Mouse (Mus musculus) myocyte (in vitro differentiated cells): Measurements from ENCODE around the gene Rcor3. TPM values are rescaled to one million over a fixed set of nuclear protein-coding genes. Genes with fewer than 3 reads are reported as not detected.

Experiments used
- H3K27me3 ChIP-seq: one replicate; pipeline ENCODE4 v1.6.1; 2011; ENCODE audit not compliant: control insufficient read depth, insufficient read depth, insufficient read length
- H3K36me3 ChIP-seq: one replicate; pipeline ENCODE4 v1.6.1; 2011; ENCODE audit not compliant: control insufficient read depth, insufficient read depth
- H3K4me2 ChIP-seq: one replicate; pipeline ENCODE4 v1.6.1; 2011; ENCODE audit warnings: low read depth, control low read depth
- H3K4me3 ChIP-seq: one replicate; pipeline ENCODE4 v1.5.1; 2011; ENCODE audit warnings: mild to moderate bottlenecking, control low read depth, moderate library complexity
- H3K79me2 ChIP-seq: one replicate; pipeline ENCODE4 v1.6.1; 2011; ENCODE audit not compliant: control insufficient read depth, insufficient read depth
- H3ac ChIP-seq: one replicate; pipeline ENCODE4 v1.6.1; 2011; ENCODE audit not compliant: control insufficient read depth, insufficient read length
- CEBPB ChIP-seq: IDR thresholded peaks from 2 replicates; pipeline ENCODE4 v1.6.1; 2011; ENCODE audit warnings: mild to moderate bottlenecking, moderate library complexity; ENCODE audit not compliant: poor library complexity, insufficient read depth, severe bottlenecking
- E2F4 ChIP-seq: IDR thresholded peaks from one replicate; pipeline ENCODE4 v1.6.1; 2011; ENCODE audit warnings: mild to moderate bottlenecking, control low read depth, moderate library complexity; ENCODE audit not compliant: insufficient read depth
- MAX ChIP-seq: IDR thresholded peaks from one replicate; pipeline ENCODE4 v1.6.1; 2011; ENCODE audit warnings: low read depth, mild to moderate bottlenecking, control low read depth
- MYOD1 ChIP-seq, 3 experiments: IDR thresholded peaks; one replicate each; pipeline ENCODE4 v1.6.1; 2011; ENCODE audit warnings: control low read depth in 2 of 3, low read depth in 2 of 3, mild to moderate bottlenecking in 2 of 3, moderate library complexity in 1 of 3; ENCODE audit not compliant: insufficient read length in 2 of 3, control insufficient read depth in 1 of 3
- MYOG ChIP-seq, 3 experiments: IDR thresholded peaks; one replicate each; pipeline ENCODE4 v1.6.1; 2011; ENCODE audit warnings: control low read depth in 2 of 3, low read depth in 2 of 3, mild to moderate bottlenecking in 2 of 3; ENCODE audit not compliant: insufficient read length in 2 of 3, control insufficient read depth in 1 of 3, insufficient read depth in 1 of 3
- POLR2A ChIP-seq: IDR thresholded peaks from one replicate; pipeline ENCODE4 v1.6.1; 2011; ENCODE audit warnings: low read depth, mild to moderate bottlenecking, control low read depth, moderate library complexity; ENCODE audit not compliant: insufficient read length
- POLR2AphosphoS2 ChIP-seq: IDR thresholded peaks from one replicate; pipeline ENCODE4 v1.6.1; 2011; ENCODE audit warnings: low read depth, control low read depth; ENCODE audit not compliant: insufficient read length
- REST ChIP-seq: IDR thresholded peaks from one replicate; pipeline ENCODE4 v1.6.1; 2011; ENCODE audit warnings: mild to moderate bottlenecking, control low read depth, moderate library complexity; ENCODE audit not compliant: insufficient read depth, insufficient read length
- SRF ChIP-seq: IDR thresholded peaks from one replicate; pipeline ENCODE4 v1.6.1; 2011; ENCODE audit warnings: low read depth; ENCODE audit not compliant: control insufficient read depth, insufficient read length
- TCF12 ChIP-seq: IDR thresholded peaks from one replicate; pipeline ENCODE4 v1.6.1; 2011; ENCODE audit warnings: mild to moderate bottlenecking, control low read depth; ENCODE audit not compliant: poor library complexity, insufficient read depth, severe bottlenecking
- TCF3 ChIP-seq: IDR thresholded peaks from one replicate; pipeline ENCODE4 v1.6.1; 2011; ENCODE audit warnings: low read depth, control low read depth; ENCODE audit not compliant: insufficient read length
- USF1 ChIP-seq: IDR thresholded peaks from one replicate; pipeline ENCODE4 v1.6.1; 2011; ENCODE audit warnings: low read depth, mild to moderate bottlenecking, control low read depth, moderate library complexity
- polyA plus RNA-seq: library from polyadenylated mRNA; unstranded; fragments of >200 nt; fragmentation: generic; extraction: Trizol; gene quantifications from one replicate; pipeline ENCODE4 v1.2.1, GENCODE M21; 2012; ENCODE audit warnings: missing spikeins

Gene Rcor3
- polyA plus RNA-seq, 1 experiment, result 12.0 TPM

DNA sequence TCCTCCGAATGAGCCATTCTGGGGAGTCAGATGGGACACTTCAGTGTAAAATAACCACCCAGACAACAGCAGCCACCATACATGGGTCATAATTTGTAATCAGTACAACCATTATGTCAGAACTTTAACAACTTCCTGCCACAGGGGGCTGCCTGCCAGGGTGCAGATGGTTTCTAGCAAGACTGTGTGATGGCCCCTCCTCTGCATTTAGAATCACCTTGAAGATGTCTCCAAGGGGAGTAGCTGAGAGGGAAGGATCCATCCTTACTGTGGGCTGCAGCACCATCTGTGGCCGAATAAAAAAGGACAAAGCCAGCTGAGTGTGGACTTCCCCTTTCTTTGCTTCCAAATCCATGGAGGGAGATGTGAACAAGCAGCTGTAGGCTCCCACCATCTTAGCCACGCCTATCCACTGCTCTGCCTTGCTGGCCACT is 67.2 kb downstream of the Rcor3 start:
- H3K27me3 ChIP-seq, result no peaks in the 10 kb centered on the region
- no peaks in the 10 kb centered on the region for H3K79me2 ChIP-seq
- TF ChIP-seq MYOD1 (IDR thresholded peaks at IDR 0.05; ENCODE audit: control insufficient read depth in 1 of 3, insufficient read length in 2 of 3, low read depth in 2 of 3) (peak in 2 of 3 experiments; percentile 66 to 69), MYOG (IDR thresholded peaks at IDR 0.05; ENCODE audit: control insufficient read depth in 1 of 3, insufficient read depth in 1 of 3, insufficient read length in 2 of 3, low read depth in 2 of 3) (no peak)
- no peak overlapping the region for H3ac ChIP-seq
- peak overlapping the region; percentile 93 for H3K4me2 ChIP-seq
- peak overlapping the region; percentile 9 for H3K4me3 ChIP-seq
- H3K36me3 ChIP-seq, result peaks cover 14% of the 10 kb centered on the region

DNA sequence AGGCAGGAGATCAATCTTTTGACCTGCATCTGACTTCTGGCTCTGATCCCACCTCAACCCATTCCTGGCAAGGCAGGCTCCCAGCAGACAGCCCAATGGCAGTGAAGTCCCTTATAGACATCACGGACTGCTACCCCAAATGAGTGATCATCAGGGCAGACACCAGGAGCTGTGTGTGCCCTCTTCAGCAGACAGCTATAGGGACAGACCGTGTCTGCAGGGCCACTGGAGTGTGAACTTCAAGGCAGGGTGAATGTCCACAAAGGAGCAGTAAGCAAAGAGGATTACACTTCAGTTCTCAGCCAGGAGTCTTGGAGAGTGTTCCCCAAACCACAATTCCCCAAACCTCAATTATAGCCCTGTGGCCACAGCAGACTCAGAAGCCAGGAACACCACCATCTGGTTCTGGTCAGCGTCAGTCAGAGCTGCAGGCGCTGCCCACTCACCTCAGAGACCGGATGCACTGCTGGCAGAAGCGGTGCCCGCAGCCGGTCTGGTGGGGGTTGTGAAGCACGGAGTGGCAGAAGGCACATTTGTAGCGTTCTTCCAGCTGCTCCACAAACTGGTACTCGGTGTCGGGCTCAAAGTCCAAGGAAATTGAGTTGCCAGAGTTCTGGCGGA is 67.8 kb downstream of the Rcor3 start:
- H3ac ChIP-seq, result no peak overlapping the region
- peaks cover 14% of the 10 kb centered on the region for H3K36me3 ChIP-seq
- H3K4me2 ChIP-seq, result peak overlapping the region; percentile 93
- H3K79me2 ChIP-seq, result no peaks in the 10 kb centered on the region
- H3K4me3 ChIP-seq, result peak overlapping the region; percentile 9
- TF ChIP-seq MYOD1 (IDR thresholded peaks at IDR 0.05; ENCODE audit: control insufficient read depth in 1 of 3, insufficient read length in 2 of 3, low read depth in 2 of 3) (peak in 2 of 3 experiments; percentile 81 to 93), TCF12 (peak; percentile 70), REST (no peak), MAX (no peak), TCF3 (peak; percentile 79), SRF (no peak), POLR2A (peak; percentile 16), MYOG (IDR thresholded peaks at IDR 0.05; ENCODE audit: control insufficient read depth in 1 of 3, insufficient read depth in 1 of 3, insufficient read length in 2 of 3, low read depth in 2 of 3) (peak; percentile 2 to 92 (median 80))
- no peaks in the 10 kb centered on the region for H3K27me3 ChIP-seq

DNA sequence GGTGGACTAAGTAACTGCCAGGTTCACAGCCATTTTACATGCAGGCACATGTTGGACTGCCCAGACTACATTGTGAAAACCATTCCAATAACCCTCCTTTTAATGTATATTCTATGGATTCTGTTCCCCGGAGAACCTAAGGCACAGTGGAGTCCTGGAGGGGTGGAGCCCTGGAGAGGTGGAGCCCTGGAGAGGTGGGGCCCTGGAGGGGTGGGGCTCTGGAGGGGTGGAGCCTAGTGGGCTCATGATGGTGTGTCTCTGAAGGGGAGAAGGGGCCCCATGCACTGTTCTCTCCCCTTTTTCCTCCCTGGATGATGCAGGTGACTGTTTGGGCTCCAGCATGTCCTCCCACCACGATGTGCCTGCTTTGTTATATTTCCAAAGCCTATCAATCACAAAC is 69.7 kb downstream of the Rcor3 start:
- no peak for TF ChIP-seq TCF12
- no peak for TF ChIP-seq USF1
- no peak for TF ChIP-seq POLR2AphosphoS2
- TF ChIP-seq POLR2A, result no peak
- no peak for TF ChIP-seq CEBPB
- TF ChIP-seq MAX, result no peak
- no peak for TF ChIP-seq REST
- TF ChIP-seq TCF3, result no peak
- TF ChIP-seq MYOG (IDR thresholded peaks at IDR 0.05; ENCODE audit: control insufficient read depth in 1 of 3, insufficient read depth in 1 of 3, insufficient read length in 2 of 3, low read depth in 2 of 3), result no peak
- TF ChIP-seq MYOD1 (IDR thresholded peaks at IDR 0.05; ENCODE audit: control insufficient read depth in 1 of 3, insufficient read length in 2 of 3, low read depth in 2 of 3), result no peak
- TF ChIP-seq SRF, result no peak
- TF ChIP-seq E2F4, result no peak
- Histone ChIP-seq H3K79me2 (no peaks in the 10 kb centered on the region), H3K36me3 (peaks cover 14% of the 10 kb centered on the region)

DNA sequence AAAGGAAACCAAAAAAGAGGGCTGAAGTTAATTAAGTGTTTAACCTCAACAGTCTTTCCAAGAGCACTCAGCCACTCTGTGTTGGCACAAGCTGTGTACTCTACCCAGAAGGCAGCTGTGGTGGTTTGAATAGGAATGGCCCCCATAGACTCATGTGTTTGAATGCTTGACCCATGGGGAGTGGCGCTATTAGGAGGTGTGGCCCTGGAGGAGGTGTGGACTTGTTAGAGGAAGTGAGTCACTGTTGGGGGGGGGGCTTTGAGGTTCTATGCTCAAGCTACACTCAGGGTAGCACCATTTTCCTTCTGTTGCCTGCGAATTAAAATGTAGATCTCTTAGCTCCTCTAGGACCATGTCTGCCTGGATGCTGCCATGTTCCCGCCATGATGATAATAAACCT is 70.9 kb downstream of the Rcor3 start:
- TF ChIP-seq E2F4 (no peak), REST (no peak), TCF12 (no peak)
- H3K27me3 ChIP-seq, result no peaks in the 10 kb centered on the region
- no peak overlapping the region for H3K4me3 ChIP-seq
- no peaks in the 10 kb centered on the region for H3K79me2 ChIP-seq
- no peak overlapping the region for H3ac ChIP-seq
- no peak overlapping the region for H3K4me2 ChIP-seq
- H3K36me3 ChIP-seq, result peaks cover 14% of the 10 kb centered on the region

More for the DNA sequence above, 69.7 kb downstream of the Rcor3 start:
- Histone ChIP-seq H3K4me3 (no peak overlapping the region), H3K27me3 (no peaks in the 10 kb centered on the region), H3K4me2 (no peak overlapping the region), H3ac (no peak overlapping the region)

DNA sequence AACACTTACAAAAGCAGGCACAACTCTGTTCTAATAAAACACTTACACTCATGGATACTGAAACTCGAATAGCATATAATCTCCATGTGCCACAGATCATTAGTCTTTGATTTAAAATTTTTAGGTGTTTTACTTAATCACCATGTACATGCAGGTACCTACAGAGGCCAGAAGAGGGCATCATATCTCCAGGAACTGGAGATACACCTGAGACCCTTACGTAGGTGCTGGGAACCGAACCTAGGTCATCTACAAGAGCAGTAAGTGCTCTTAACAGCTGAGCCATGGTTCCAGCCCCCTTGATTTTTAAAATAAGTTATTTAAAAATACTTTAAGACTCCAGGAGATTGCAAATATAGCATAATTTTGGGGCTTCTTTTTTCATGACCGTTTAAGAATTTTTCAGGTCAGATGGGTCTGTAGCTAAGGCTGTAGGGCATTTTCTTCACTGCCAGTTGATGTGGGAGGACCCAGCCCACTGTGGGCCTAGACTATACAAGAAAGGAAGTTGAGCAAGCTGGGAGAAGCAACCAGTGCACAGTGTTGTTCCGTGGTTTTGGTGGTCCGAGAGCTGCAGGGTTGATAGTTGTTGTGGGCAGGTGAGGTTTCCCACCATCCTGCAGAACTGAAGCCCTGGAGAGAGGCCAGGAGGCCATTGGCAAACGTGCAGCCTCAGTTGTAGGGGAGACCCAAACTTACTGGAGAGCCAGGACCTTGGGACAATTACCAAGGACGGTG is 74.5 kb downstream of the Rcor3 start:
- no peak overlapping the region for H3K4me2 ChIP-seq
- H3K4me3 ChIP-seq, result no peak overlapping the region
- H3ac ChIP-seq, result no peak overlapping the region
- no peaks in the 10 kb centered on the region for H3K79me2 ChIP-seq
- no peak for TF ChIP-seq TCF3
- no peak for TF ChIP-seq TCF12
- no peak for TF ChIP-seq POLR2A
- no peak for TF ChIP-seq REST
- no peak for TF ChIP-seq MYOG (IDR thresholded peaks at IDR 0.05; ENCODE audit: control insufficient read depth in 1 of 3, insufficient read depth in 1 of 3, insufficient read length in 2 of 3, low read depth in 2 of 3)
- no peak for TF ChIP-seq SRF
- no peak for TF ChIP-seq POLR2AphosphoS2
- TF ChIP-seq CEBPB, result no peak
- no peak for TF ChIP-seq MYOD1 (IDR thresholded peaks at IDR 0.05; ENCODE audit: control insufficient read depth in 1 of 3, insufficient read length in 2 of 3, low read depth in 2 of 3)
- no peak for TF ChIP-seq MAX
- no peak for TF ChIP-seq USF1
- no peak for TF ChIP-seq E2F4
- H3K27me3 ChIP-seq, result no peaks in the 10 kb centered on the region
- peaks cover 14% of the 10 kb centered on the region for H3K36me3 ChIP-seq
